Mouse (Mus musculus) forebrain, postnatal 0 days (tissue): ENCODE results near the gene Tmem102. TPM values are rescaled to one million over a fixed set of nuclear protein-coding genes. Genes with fewer than 3 reads are reported as not detected.
A peak's percentile ranks its signal among the peaks of the same experiment; 100 is the strongest.

Experiments used
- ATAC-seq: fragments of 200-750 bp; cut with Nextera tagmentation; 2 replicates; pipeline ENCODE4 v1.8.0; 2017; ENCODE audit warnings: mild to moderate bottlenecking, moderate library complexity
- DNase-seq: peaks from one replicate; pipeline ENCODE4 v3.0.0-alpha.2; 2015
- H3K27ac ChIP-seq: fragments of 300-500 bp; sonication (generic); 2 replicates; pipeline ENCODE4 v1.5.1; 2014; ENCODE audit warnings: low read depth, mild to moderate bottlenecking, antibody characterized with exemption, low read length, moderate library complexity, mixed read lengths
- H3K27me3 ChIP-seq: fragments of 300-500 bp; sonication (generic); 2 replicates; pipeline ENCODE4 v1.6.1; 2014; ENCODE audit warnings: mild to moderate bottlenecking, low read length, mixed read lengths; ENCODE audit not compliant: insufficient read depth
- H3K36me3 ChIP-seq: fragments of 300-500 bp; sonication (generic); 2 replicates; pipeline ENCODE4 v1.6.1; 2014; ENCODE audit warnings: mild to moderate bottlenecking, moderate library complexity; ENCODE audit not compliant: insufficient read depth
- H3K4me1 ChIP-seq: fragments of 300-500 bp; sonication (generic); 2 replicates; pipeline ENCODE4 v1.6.1; 2014; ENCODE audit warnings: antibody characterized with exemption; ENCODE audit not compliant: insufficient read depth
- H3K4me2 ChIP-seq: fragments of 300-500 bp; sonication (generic); 2 replicates; pipeline ENCODE4 v1.6.1; 2014; ENCODE audit warnings: low read depth, mild to moderate bottlenecking, moderate library complexity
- H3K4me3 ChIP-seq: fragments of 300-500 bp; sonication (generic); 2 replicates; pipeline ENCODE4 v1.5.1; 2014; ENCODE audit warnings: low read depth, low read length, mixed read lengths
- H3K9ac ChIP-seq: fragments of 300-500 bp; sonication (generic); 2 replicates; pipeline ENCODE4 v1.6.1; 2014; ENCODE audit warnings: mild to moderate bottlenecking
- H3K9me3 ChIP-seq: fragments of 300-500 bp; sonication (generic); 2 replicates; pipeline ENCODE4 v1.6.1; 2016; ENCODE audit warnings: low read length
- CTCF ChIP-seq: sonication (generic); IDR thresholded peaks from 2 replicates; pipeline ENCODE4 v1.5.1; 2016; ENCODE audit warnings: antibody characterized with exemption, control low read depth, low read depth
- WGBS: fragments of 180-500 bp; shearing (Covaris S2); extraction: QIAGEN DNeasy Blood & Tissue Kit; methylation state at CpG from one replicate; pipeline ENCODE4 v1.1.7; 2014; 5-methylcytosine and 5-hydroxymethylcytosine counted together
- polyA plus RNA-seq: library from polyadenylated mRNA; unstranded; fragments of >200 nt; fragmentation: Nextera tagmentation; extraction: Ambion mirVana; gene quantifications from 2 replicates; pipeline ENCODE4 v1.2.1, GENCODE M21; 2015
- total RNA-seq: library from RNA; depleted of rRNA; stranded (reverse); fragments of >200 nt; gene quantifications from 2 replicates; pipeline ENCODE4 v1.2.3, GENCODE M21; 2014

Gene Tmem102
- total and polyA plus RNA-seq, 2 experiments from 2014 or later, result 0.76 to 1.2 TPM

DNA sequence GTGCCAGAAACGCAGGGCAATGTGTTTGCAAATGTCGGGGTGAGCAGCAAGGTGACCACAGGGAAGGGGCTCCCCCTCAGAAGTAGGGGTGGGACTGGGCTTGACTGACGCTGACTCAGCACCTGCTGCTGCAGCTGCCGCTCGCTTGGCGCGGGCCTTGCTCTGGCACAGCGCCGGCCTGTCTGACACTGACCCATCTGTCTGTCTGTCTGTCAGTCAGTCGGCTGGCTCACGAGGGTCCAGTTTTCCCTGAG is 5.4 kb downstream of the Tmem102 start:
- Histone ChIP-seq H3K4me1 (peaks cover 28% of the 10 kb centered on the region), H3K36me3 (peaks cover 7% of the 10 kb centered on the region; the same call in 1 of the 2 replicates), H3K27ac (peak overlapping the region; percentile 96), H3K27me3 (peaks cover 8% of the 10 kb centered on the region), H3K4me2 (peak overlapping the region; percentile 97), H3K9ac (peak overlapping the region; percentile 83), H3K9me3 (no peaks in the 10 kb centered on the region), H3K4me3 (peak overlapping the region; percentile 48)
- no peak for TF ChIP-seq CTCF
- 3% methylated on average over 11 of the region's 11 CpGs for WGBS
- DNase-seq, result no peak
- ATAC-seq, result peak; percentile 21

DNA sequence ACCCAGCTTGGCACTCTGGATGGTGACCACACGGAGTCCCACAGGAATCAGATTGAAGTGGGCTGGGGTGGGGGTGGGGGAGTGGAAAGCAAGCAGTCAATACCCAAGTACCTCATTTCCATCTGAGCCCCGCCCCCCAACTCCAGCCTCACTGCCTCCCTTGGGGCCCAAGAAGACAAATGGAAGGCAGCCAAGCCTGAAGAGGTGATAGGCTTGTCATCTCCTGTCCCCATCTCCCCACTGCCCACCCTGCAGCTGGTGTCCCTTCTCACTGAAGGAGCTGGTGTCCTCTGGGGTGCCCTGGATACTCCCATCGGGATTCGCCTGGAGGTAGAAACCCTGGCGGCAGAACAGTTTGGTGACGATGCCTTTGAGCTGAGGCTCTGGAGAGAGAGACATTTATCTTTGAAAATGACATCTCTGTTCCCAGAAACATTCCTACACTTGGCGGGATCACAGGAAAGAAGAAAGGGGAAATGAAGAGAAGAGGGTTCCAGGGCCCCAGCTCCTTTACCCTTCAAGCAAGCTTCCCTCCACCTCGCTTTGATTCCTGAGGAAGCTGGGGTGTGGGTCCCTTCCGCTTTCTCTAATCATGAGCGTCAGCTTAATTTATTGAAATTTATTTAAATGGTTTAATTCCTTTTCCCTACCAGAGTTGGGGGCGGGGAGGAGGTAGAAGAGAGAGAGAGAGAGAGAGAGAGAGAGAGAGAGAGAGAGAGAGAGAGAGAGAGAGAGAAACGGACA is 5.9 kb downstream of the Tmem102 start:
- H3K36me3 ChIP-seq, result peaks cover 7% of the 10 kb centered on the region; the same call in 1 of the 2 replicates
- H3K4me1 ChIP-seq, result peaks cover 28% of the 10 kb centered on the region
- peak overlapping the region; percentile 48 for H3K4me3 ChIP-seq
- TF ChIP-seq CTCF, result no peak
- ATAC-seq (no peak), DNase-seq (peak; percentile 55)
- peak overlapping the region; percentile 97 for H3K4me2 ChIP-seq
- H3K27me3 ChIP-seq, result peaks cover 3% of the 10 kb centered on the region; the same call in 1 of the 2 replicates
- no peaks in the 10 kb centered on the region for H3K9me3 ChIP-seq
- WGBS, result 10% methylated on average over 12 of the region's 12 CpGs
- H3K9ac ChIP-seq, result peak overlapping the region; percentile 83
- H3K27ac ChIP-seq, result peak overlapping the region; percentile 96

DNA sequence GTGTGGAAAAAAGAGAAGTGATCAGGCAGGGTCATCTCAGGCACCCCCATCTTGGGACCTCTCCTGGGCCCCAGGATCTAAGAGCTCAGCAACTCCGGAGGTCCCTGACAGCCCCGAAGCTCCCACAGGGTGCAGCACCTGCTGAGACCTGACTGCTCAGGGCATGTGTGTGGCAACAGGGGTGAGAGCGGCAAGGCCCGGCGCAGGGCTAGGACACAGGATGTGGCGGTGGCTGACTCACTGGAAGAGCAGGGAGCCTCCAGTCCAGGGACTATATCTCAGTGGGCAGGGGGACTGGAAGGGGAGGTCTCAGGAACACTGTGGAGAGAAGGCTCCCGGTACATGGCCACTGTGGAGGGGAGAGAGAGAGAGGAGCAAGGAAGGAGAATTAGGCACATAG is 7.5 kb downstream of the Tmem102 start:
- H3K4me3 ChIP-seq, result no peak overlapping the region
- WGBS, result 78% methylated on average over 7 of the region's 7 CpGs
- no peak overlapping the region for H3K4me2 ChIP-seq
- TF ChIP-seq CTCF, result no peak
- ATAC-seq, result no peak
- H3K9me3 ChIP-seq, result no peaks in the 10 kb centered on the region
- DNase-seq, result no peak
- H3K27me3 ChIP-seq, result no peaks in the 10 kb centered on the region
- H3K9ac ChIP-seq, result no peak overlapping the region
- peaks cover 7% of the 10 kb centered on the region; the same call in 1 of the 2 replicates for H3K36me3 ChIP-seq
- no peak overlapping the region for H3K27ac ChIP-seq
- peaks cover 12% of the 10 kb centered on the region for H3K4me1 ChIP-seq

DNA sequence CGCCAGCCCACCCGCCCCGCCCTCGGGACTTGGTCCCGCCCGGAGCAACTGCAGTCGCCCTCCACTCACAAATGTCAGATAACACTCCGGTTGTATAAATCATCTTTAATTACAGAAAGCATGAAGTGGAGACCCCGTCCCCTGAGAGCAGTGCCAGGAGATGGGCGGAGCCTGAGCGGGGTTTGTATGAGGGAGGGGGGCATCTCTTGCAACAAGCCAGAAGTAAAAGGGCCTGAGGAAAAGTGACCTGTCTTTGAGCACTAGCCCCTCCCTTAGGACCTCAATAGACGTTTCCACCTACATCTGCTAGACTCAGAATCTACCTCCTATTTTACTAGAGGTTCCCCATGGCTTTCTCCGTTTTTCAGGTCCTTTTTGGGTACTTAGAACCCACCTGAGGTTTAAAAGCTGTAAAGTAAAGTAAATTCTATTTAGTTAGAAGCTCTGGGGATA is 9.4 kb downstream of the Tmem102 start:
- Histone ChIP-seq H3K4me1 (peaks cover 12% of the 10 kb centered on the region), H3K36me3 (peaks cover 7% of the 10 kb centered on the region; the same call in 1 of the 2 replicates), H3K9ac (no peak overlapping the region), H3K27ac (no peak overlapping the region), H3K4me2 (peak overlapping the region; percentile 60), H3K27me3 (no peaks in the 10 kb centered on the region), H3K9me3 (no peaks in the 10 kb centered on the region), H3K4me3 (peak overlapping the region; percentile 34)
- 4% methylated on average over 13 of the region's 13 CpGs for WGBS
- DNase-seq (no peak), ATAC-seq (no peak)
- no peak for TF ChIP-seq CTCF

DNA sequence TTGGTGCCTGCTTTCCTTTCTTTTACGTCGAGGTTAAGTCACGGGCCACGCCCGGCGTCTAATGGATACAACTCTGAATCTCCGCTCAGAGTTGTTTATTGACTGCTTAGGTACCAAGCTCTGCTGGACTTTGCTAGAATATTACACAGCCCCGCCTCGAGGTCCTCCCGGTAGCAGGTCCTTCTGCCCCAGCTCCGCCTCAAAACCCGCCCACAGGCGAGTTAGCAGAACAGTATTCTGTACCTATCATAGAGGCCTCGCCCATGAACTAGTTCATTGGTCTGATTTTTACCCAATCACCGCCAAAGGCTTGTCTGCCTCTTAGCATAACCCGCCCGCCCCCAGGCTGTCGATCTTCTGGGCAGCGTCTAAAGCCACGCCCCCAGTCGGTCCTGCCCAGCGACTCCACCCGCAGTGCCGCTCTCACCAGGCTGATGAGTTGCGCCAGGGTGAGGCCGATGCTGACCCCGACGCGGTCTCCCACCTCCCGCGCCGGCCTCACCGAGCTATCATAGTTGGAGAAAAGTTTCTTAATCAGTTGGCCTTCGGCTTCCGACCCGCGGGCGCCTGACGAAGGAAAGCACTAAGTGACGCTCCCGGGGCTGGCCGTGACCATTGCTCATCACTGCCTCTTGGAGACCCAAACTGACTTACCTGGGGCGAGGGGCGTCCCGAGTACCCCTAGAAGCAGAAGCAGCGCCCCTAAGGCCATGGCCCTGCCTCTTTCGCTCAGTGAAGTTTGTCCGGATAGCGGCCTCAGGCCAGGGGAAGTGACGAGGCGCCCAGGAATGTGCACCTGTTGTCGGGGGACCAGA is 10.0 kb downstream of the Tmem102 start, which contains the start of gene Chrnb1:
Gene Chrnb1 (minus strand): TSS at position 776 of the 815 bp plus-strand sequence.
- DNase-seq (peak; percentile 90), ATAC-seq (peak; percentile 96)
- H3K9ac ChIP-seq, result peak within 1 kb of the TSS; percentile 33; the same call in 1 of the 2 replicates
- no peaks in the 10 kb centered on the region for H3K27me3 ChIP-seq
- H3K4me3 ChIP-seq, result peak within 1 kb of the TSS; percentile 34
- peak within 1 kb of the TSS; percentile 60 for H3K4me2 ChIP-seq
- H3K27ac ChIP-seq, result no peak within 1 kb of the TSS
- no peaks in the 10 kb centered on the region for H3K9me3 ChIP-seq
- WGBS, result 3% methylated on average over 52 of the region's 52 CpGs
- TF ChIP-seq CTCF, result no peak; the same call in 1 of the 2 replicates
- peaks cover 7% of the 10 kb centered on the region; the same call in 1 of the 2 replicates for H3K36me3 ChIP-seq
- H3K4me1 ChIP-seq, result peaks cover 12% of the 10 kb centered on the region

DNA sequence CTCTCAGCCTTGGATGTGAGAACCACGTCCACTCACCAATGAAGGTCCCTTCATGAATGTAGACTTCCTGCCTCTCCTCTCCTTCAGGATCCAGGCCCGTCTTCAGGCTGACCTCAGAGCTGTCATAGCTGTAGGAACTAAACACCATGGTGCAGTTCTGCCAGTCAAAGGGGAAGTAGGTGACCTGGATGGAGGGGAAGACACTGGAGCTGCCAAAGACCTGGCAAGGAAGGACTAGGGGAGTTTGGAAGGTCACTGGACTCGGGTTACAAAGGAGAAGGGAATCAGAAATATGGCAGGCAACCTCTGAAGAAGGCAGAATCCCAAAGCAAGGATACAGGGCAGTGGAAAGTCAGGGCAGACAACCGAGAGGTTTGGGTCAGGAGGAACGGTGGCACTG is 12.0 kb downstream of the Tmem102 start:
- no peaks in the 10 kb centered on the region for H3K9me3 ChIP-seq
- no peak for ATAC-seq
- no peak for DNase-seq
- peaks cover 7% of the 10 kb centered on the region; the same call in 1 of the 2 replicates for H3K36me3 ChIP-seq
- no peaks in the 10 kb centered on the region for H3K27me3 ChIP-seq
- no peak overlapping the region for H3K27ac ChIP-seq
- H3K4me2 ChIP-seq, result no peak overlapping the region
- no peak overlapping the region for H3K9ac ChIP-seq
- no peak for TF ChIP-seq CTCF
- peaks cover 8% of the 10 kb centered on the region for H3K4me1 ChIP-seq
- no peak overlapping the region for H3K4me3 ChIP-seq
- 69% methylated on average over 5 of the region's 5 CpGs for WGBS

DNA sequence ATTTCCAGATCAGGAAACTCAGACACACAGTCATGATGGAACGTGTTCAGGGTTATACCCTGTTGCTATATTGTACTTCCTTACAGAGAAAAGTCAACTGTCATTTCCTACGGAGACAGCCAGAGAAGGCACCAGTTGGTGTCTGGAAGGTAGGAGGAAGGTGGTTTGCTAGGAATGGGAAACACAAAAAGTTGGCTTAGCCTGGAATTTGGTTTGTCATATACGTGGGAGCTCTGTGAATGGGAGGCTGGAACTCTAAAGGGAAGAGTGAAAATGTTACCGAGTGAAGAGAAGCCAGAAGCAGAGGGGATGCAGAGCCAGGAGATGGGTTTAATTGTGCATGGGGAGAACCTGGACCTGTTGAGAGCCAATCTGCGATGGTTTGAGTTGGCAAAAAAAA is 14.0 kb downstream of the Tmem102 start:
- Histone ChIP-seq H3K36me3 (no peaks in the 10 kb centered on the region), H3K9ac (no peak overlapping the region), H3K27ac (no peak overlapping the region), H3K27me3 (no peaks in the 10 kb centered on the region), H3K4me3 (no peak overlapping the region), H3K4me1 (peaks cover 8% of the 10 kb centered on the region), H3K4me2 (no peak overlapping the region), H3K9me3 (no peaks in the 10 kb centered on the region)
- 71% methylated on average over 5 of the region's 5 CpGs for WGBS
- no peak for ATAC-seq
- TF ChIP-seq CTCF, result no peak
- DNase-seq, result no peak
